Mouse (Mus musculus) liver, adult 2 months (tissue): ENCODE measurements around the gene Stk4. TPM values are rescaled to one million over a fixed set of nuclear protein-coding genes. Genes with fewer than 3 reads are reported as not detected.

ENCODE experiments used
- DNase-seq: peaks from one replicate; pipeline ENCODE4 v3.0.0-alpha.2; 2011; ENCODE audit warnings: low read depth, low spot score; ENCODE audit errors: extremely low read depth
- H3K27ac ChIP-seq: fragments of 200-500 bp; replicated peaks from 2 replicates; pipeline ENCODE4 v1.5.1; 2012; ENCODE audit warnings: low read depth, mild to moderate bottlenecking, control low read depth, inconsistent platforms, low read length; ENCODE audit not compliant: insufficient read depth
- H3K27me3 ChIP-seq: fragments of 200-500 bp; 2 replicates; pipeline ENCODE4 v1.6.1; 2012; ENCODE audit warnings: mild to moderate bottlenecking, moderate library complexity, low read length, inconsistent platforms; ENCODE audit not compliant: control insufficient read depth, insufficient read depth
- H3K36me3 ChIP-seq: fragments of 200-500 bp; 2 replicates; pipeline ENCODE4 v1.6.1; 2012; ENCODE audit warnings: low read length, inconsistent platforms; ENCODE audit not compliant: control insufficient read depth, insufficient read depth
- H3K4me1 ChIP-seq: fragments of 200-500 bp; 2 replicates; pipeline ENCODE4 v1.6.1; 2011; ENCODE audit warnings: low read length; ENCODE audit not compliant: control insufficient read depth, insufficient read depth
- H3K4me3 ChIP-seq: fragments of 200-500 bp; 2 replicates; pipeline ENCODE4 v1.5.1; 2011; ENCODE audit warnings: low read depth, mild to moderate bottlenecking, control low read depth, low read length, moderate library complexity; ENCODE audit not compliant: insufficient read depth
- H3K79me2 ChIP-seq: fragments of 200-500 bp; 2 replicates; pipeline ENCODE4 v1.6.1; 2012; ENCODE audit warnings: inconsistent platforms, mild to moderate bottlenecking, low read length, moderate library complexity; ENCODE audit not compliant: control insufficient read depth, insufficient read depth
- H3K9ac ChIP-seq: fragments of 200-500 bp; 2 replicates; pipeline ENCODE4 v1.6.1; 2012; ENCODE audit warnings: low read depth, mild to moderate bottlenecking, control low read depth, inconsistent platforms, low read length
- CTCF ChIP-seq: fragments of 200-500 bp; IDR thresholded peaks from 2 replicates; pipeline ENCODE4 v1.5.1; 2011; ENCODE audit warnings: low read depth, low read length, control low read depth
- POLR2A ChIP-seq: fragments of 200-500 bp; IDR thresholded peaks from 2 replicates; pipeline ENCODE4 v1.6.1; 2011; ENCODE audit warnings: low read length, control low read depth; ENCODE audit not compliant: insufficient read depth; ENCODE audit errors: extremely low read depth
- WGBS: fragments of 180-500 bp; shearing (Covaris S2); methylation state at CpG from one replicate; pipeline ENCODE4 v1.1.7; 2018; 5-methylcytosine and 5-hydroxymethylcytosine counted together
- polyA plus RNA-seq: library from polyadenylated mRNA; depleted of rRNA; stranded (reverse); fragments of >200 nt; gene quantifications from 2 replicates; pipeline ENCODE4 v1.2.3, GENCODE M21; 2012; rRNA removed
- total RNA-seq: library from RNA; depleted of rRNA; stranded (reverse); fragments of >200 nt; gene quantifications from 2 replicates; pipeline ENCODE4 v1.2.3, GENCODE M21; 2014; rRNA removed

Stk4 gene
- total RNA-seq (10.1 and 13.9 TPM in 2 replicates), polyA plus RNA-seq (4.7 and 6.3 TPM in 2 replicates)

DNA sequence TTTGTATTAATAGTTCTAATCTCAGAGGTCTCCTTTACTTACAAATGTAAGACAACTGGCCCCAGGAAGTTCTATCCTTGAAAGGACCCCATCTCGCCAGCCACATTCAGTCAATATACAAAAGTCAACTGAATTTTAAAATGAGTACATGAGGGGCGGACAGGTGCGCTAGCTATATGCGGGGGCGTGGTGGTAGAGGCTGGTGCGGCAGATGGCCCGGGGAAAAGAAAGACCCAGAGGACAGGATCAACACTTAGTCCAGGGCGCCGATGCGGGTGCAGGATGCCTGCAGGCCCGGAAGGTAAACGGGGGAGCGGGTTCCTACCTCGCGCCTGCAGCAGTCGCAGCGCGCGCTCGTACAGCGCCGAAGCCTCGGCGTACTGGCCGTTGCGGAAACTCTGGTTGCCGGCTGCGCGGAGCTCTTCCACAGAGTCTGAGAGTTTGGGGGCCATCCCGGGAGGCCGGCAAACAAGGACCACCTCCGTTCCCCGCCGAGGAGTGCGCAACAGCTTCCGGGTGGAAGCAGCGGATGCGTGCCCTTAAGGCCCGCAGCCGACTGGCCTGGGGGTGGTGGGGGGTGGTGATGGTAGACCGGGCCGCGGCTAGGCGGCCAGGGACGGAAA is at the start of gene Stk4:
Gene Stk4, plus strand, starts transcription at position 181 of the 623 bp plus-strand sequence.
- Histone ChIP-seq H3K4me1 (peaks cover 5% of the 10 kb centered on the region; the same call in 1 of the 2 replicates), H3K36me3 (peaks cover 2% of the 10 kb centered on the region; the same call in 1 of the 2 replicates), H3K9ac (peak within 1 kb of the TSS; percentile 74), H3K4me3 (peak within 1 kb of the TSS; percentile 90), H3K79me2 (peaks cover 14% of the 10 kb centered on the region; the same call in 1 of the 2 replicates), H3K27ac (peak within 1 kb of the TSS; percentile 40), H3K27me3 (no peaks in the 10 kb centered on the region)
- TF ChIP-seq POLR2A (no peak), CTCF (no peak)
- under 1% methylated on average over 45 of the region's 45 CpGs for WGBS
- DNase-seq: no peak

DNA sequence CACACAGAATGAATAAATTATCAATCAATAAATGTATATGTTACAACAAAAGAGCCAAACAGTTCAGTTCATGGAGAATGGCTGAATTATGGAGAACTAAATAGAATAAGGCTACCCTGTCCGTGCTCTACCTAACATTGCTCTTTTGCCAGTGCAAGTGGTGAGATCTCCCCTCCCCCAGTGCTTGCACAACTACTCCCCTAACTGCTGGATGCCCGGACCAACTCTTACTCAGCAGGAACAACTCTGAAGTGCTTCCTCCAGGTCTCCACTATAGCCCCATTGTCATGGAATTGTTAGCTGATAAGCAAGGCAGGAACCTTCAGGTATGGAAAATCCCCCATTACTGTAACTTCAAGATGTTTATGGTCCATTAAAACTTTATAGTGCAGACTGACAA is 48.0 kb upstream of the Stk4 start:
- Histone ChIP-seq H3K9ac (no peak overlapping the region), H3K36me3 (peaks cover 5% of the 10 kb centered on the region; the same call in 1 of the 2 replicates), H3K4me3 (no peak overlapping the region), H3K27ac (no peak overlapping the region), H3K4me1 (no peaks in the 10 kb centered on the region), H3K79me2 (no peaks in the 10 kb centered on the region), H3K27me3 (no peaks in the 10 kb centered on the region)
- TF ChIP-seq CTCF (no peak), POLR2A (no peak)
- DNase-seq: no peak
- 24% methylated on average over 2 of the region's 2 CpGs for WGBS

DNA sequence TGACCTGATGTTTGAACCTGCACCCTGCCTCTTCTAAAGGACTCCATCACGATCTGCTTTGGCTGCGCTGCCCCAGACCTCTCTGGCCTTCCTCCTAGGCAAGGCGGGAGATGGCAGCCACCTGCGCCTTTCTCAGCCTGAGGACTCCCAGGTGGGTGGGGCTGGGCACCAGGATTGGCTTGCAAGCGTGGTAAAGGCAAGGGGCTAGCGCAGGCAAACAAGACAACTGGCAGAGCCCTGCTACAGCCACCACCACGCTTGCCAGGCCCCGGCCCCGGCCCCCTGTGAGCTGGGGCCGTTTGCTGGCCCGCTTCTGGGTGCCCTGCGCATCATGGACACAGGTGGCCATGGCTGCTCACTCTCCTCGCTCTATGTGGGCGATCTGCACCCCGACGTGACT is 45.0 kb upstream of the Stk4 start, which contains the start of gene Pabpc1l:
Gene Pabpc1l, plus strand, starts transcription at position 301 of the 400 bp plus-strand sequence.
- H3K79me2 ChIP-seq: no peaks in the 10 kb centered on the region
- no peak for DNase-seq

DNA sequence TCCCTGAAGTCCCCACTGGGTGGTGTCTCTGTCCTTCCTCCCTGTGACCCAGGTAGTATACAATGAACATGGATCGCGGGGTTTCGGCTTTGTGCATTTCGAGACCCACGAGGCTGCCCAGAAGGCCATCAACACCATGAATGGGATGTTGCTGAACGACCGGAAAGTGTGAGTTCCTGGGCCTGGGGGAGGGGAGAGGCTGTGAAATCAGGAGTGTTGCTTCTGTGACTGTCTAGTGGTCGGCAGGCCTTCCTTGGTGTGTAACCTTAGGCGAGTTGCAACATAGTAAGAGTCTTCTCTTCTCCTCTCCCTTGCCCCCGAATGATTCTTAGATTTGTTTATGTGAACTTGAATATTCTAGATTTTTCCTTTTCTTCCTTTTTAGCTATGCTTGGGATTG is 39.0 kb upstream of the Stk4 start:
- H3K27me3 ChIP-seq: no peaks in the 10 kb centered on the region

More for the DNA sequence above, 45.0 kb upstream of the Stk4 start, which contains the start of gene Pabpc1l:
- H3K4me1 ChIP-seq: no peaks in the 10 kb centered on the region
- H3K27me3 ChIP-seq: no peaks in the 10 kb centered on the region
- H3K4me3 ChIP-seq: no peak within 1 kb of the TSS
- TF ChIP-seq POLR2A (no peak), CTCF (no peak)
- 86% methylated on average over 16 of the region's 16 CpGs for WGBS
- H3K36me3 ChIP-seq: no peaks in the 10 kb centered on the region
- no peak within 1 kb of the TSS for H3K27ac ChIP-seq
- no peak within 1 kb of the TSS for H3K9ac ChIP-seq

DNA sequence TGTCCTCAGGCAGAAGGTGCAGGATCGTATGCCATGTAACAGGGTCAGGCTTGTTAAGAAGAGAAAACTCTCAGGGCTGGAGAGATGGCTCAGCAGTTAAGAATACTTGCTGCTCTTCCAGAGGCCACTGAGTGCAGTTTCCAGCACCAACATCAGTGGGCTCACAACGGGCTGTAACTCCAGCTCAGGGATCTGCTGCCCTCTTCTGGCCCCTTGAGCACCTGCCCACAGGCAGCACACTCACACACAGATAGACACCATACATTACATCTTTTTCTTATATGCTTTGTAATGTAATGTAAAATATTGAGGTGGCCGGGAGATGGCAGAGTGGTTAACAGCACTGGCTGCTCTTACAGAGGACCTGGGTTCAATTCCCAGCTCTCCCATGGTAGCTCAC is 37.1 kb upstream of the Stk4 start:
- Histone ChIP-seq H3K4me3 (no peak overlapping the region), H3K9ac (no peak overlapping the region), H3K27me3 (no peaks in the 10 kb centered on the region), H3K79me2 (no peaks in the 10 kb centered on the region), H3K36me3 (no peaks in the 10 kb centered on the region), H3K27ac (no peak overlapping the region), H3K4me1 (no peaks in the 10 kb centered on the region)
- WGBS: 90% methylated on average over 3 of the region's 3 CpGs
- no peak for DNase-seq
- TF ChIP-seq CTCF: no peak
- TF ChIP-seq POLR2A: no peak

More for the DNA sequence above, 39.0 kb upstream of the Stk4 start:
- WGBS: 78% methylated on average over 10 of the region's 10 CpGs
- no peak overlapping the region for H3K4me3 ChIP-seq
- no peaks in the 10 kb centered on the region for H3K36me3 ChIP-seq
- DNase-seq: no peak
- TF ChIP-seq CTCF (no peak), POLR2A (no peak)
- no peak overlapping the region for H3K9ac ChIP-seq
- H3K4me1 ChIP-seq: no peaks in the 10 kb centered on the region
- H3K79me2 ChIP-seq: no peaks in the 10 kb centered on the region
- no peak overlapping the region for H3K27ac ChIP-seq

DNA sequence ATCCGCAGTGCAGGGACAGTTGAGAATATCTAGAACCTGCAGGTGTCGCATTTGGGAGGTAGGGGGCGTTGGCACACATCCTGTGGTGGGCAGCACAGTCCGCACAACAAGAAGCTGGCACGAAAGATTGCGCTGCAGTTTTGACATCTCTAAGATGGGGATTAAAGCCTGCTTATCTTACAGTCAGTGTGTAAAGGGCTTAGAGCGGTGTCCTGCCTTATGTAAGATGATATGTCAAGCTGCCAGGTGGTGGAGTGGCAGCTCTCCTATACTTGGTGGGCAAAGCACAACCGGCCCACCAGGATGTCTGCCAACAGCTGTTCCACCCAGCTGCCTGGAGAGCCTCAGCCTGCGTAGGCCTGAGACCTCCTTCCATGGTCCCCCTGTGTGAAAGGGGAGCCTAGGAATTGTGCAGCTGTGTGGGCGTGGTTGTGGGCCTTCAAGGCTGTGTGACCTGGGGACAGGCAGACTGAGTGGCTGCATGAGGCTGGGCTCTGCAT is 33.6 kb upstream of the Stk4 start:
- Histone ChIP-seq H3K9ac (no peak overlapping the region), H3K27me3 (no peaks in the 10 kb centered on the region), H3K4me1 (no peaks in the 10 kb centered on the region), H3K79me2 (no peaks in the 10 kb centered on the region), H3K27ac (no peak overlapping the region), H3K36me3 (no peaks in the 10 kb centered on the region), H3K4me3 (no peak overlapping the region)
- WGBS: 74% methylated on average over 10 of the region's 10 CpGs
- no peak for TF ChIP-seq CTCF
- no peak for TF ChIP-seq POLR2A
- DNase-seq: no peak
